Mouse (Mus musculus): Measurements from ENCODE around the gene Spint4. TPM values are rescaled to one million over a fixed set of nuclear protein-coding genes. Genes with fewer than 3 reads are reported as not detected.

The Spint4 gene
- total and polyA plus RNA-seq, 3 experiments = not detected

- Histone ChIP-seq H3K79me2 (ENCODE audit: control insufficient read depth, insufficient read depth, low read length, poor library complexity) (peaks cover 18% of the 10 kb centered on the region), H3K27me3 (ENCODE audit: control insufficient read depth in 1 of 2, insufficient read depth in 2 of 2, low read length in 2 of 2) (no peaks in the 10 kb centered on the region), H3K4me3 (ENCODE audit: control insufficient read depth in 1 of 2, insufficient read depth in 1 of 2, low read depth in 2 of 2, low read length in 2 of 2) (peak overlapping the region; percentile 83 to 89), H3K36me3 (ENCODE audit: control insufficient read depth in 1 of 2, insufficient read depth in 2 of 2, low read length in 2 of 2) (peaks cover 4 to 13% of the 10 kb centered on the region in 2 experiments; a peak in 3 of 4 replicates), H3K27ac (ENCODE audit: control insufficient read depth, low read depth, low read length) (peak overlapping the region; percentile 67), H3K4me1 (ENCODE audit: control insufficient read depth in 1 of 2, insufficient read depth in 2 of 2, low read length in 2 of 2) (peaks cover 7 to 24% of the 10 kb centered on the region in 2 experiments), H3K9ac (ENCODE audit: control insufficient read depth, low read depth, low read length, poor library complexity, severe bottlenecking) (peak overlapping the region; percentile 67), H3K9me3 (replicated peaks; ENCODE audit: insufficient read depth, low read length) (no peaks in the 10 kb centered on the region)
- TF ChIP-seq MYB (IDR thresholded peaks at IDR 0.05; ENCODE audit: low read depth, low read length) = no peak
- peak; percentile 74 for TF ChIP-seq GATA1 (IDR thresholded peaks at IDR 0.05; ENCODE audit: low read depth, low read length)
- peak; percentile 3 to 12; a peak in 1 of 4 replicates for TF ChIP-seq EP300 (IDR thresholded peaks at IDR 0.05; ENCODE audit: low read depth in 1 of 2, low read length in 2 of 2)
- peak; percentile 56 for DNase-seq (ENCODE audit: low read depth, low spot score)
These were observed 46.7 kb downstream of the Spint4 start for GRCm38 (mm10) chr2:164744987-164745386.

GRCm38 (mm10) chr2:164745843-164746479 lies 47.7 kb downstream of the Spint4 start, which contains the start of the genes Wfdc3 and Dnttip1:
Wfdc3 (minus strand) TSS chr2:164745931.
Dnttip1 (plus strand) TSS chr2:164745983.
- DNase-seq (ENCODE audit: low read depth, low spot score) = peak; percentile 93
- Histone ChIP-seq H3K79me2 (ENCODE audit: control insufficient read depth, insufficient read depth, low read length, poor library complexity) (peaks cover 18% of the 10 kb centered on the region), H3K27ac (ENCODE audit: control insufficient read depth, low read depth, low read length) (peak within 1 kb of the TSS; percentile 67), H3K4me1 (ENCODE audit: control insufficient read depth in 1 of 2, insufficient read depth in 2 of 2, low read length in 2 of 2) (peaks cover 7 to 22% of the 10 kb centered on the region in 2 experiments), H3K9me3 (replicated peaks; ENCODE audit: insufficient read depth, low read length) (no peaks in the 10 kb centered on the region), H3K9ac (ENCODE audit: control insufficient read depth, low read depth, low read length, poor library complexity, severe bottlenecking) (peak within 1 kb of the TSS; percentile 90), H3K4me3 (ENCODE audit: control insufficient read depth in 1 of 2, insufficient read depth in 1 of 2, low read depth in 2 of 2, low read length in 2 of 2) (peak within 1 kb of the TSS; percentile 83 to 89), H3K27me3 (ENCODE audit: control insufficient read depth in 1 of 2, insufficient read depth in 2 of 2, low read length in 2 of 2) (no peaks in the 10 kb centered on the region), H3K36me3 (ENCODE audit: control insufficient read depth in 1 of 2, insufficient read depth in 2 of 2, low read length in 2 of 2) (peaks cover 7 to 13% of the 10 kb centered on the region in 2 experiments; a peak in 3 of 4 replicates)
- no peak for TF ChIP-seq MAX (IDR thresholded peaks at IDR 0.05; ENCODE audit: low read length)
- TF ChIP-seq TAL1 (IDR thresholded peaks at IDR 0.05; ENCODE audit: low read length) = no peak
- TF ChIP-seq CTCF (IDR thresholded peaks at IDR 0.05 in 2 of 3, conservative IDR thresholded peaks at IDR 0.05 in 1 of 3; ENCODE audit: control insufficient read depth in 1 of 3, insufficient read depth in 1 of 3, low read depth in 2 of 3, low read length in 3 of 3, poor library complexity in 1 of 3, severe bottlenecking in 1 of 3) = 0 out of 6 replicates have a peak, but pooled peaks of 1 of the 3 experiments have one; percentile 3
- no peak for TF ChIP-seq CHD2 (IDR thresholded peaks at IDR 0.05; ENCODE audit: low read length)
- no peak for TF ChIP-seq UBTF (IDR thresholded peaks at IDR 0.05; ENCODE audit: borderline replicate concordance, insufficient read depth, low read depth, low read length)
- no peak for TF ChIP-seq SMC3 (IDR thresholded peaks at IDR 0.05; ENCODE audit: low read depth, low read length)
- TF ChIP-seq ZKSCAN1 (IDR thresholded peaks at IDR 0.05; ENCODE audit: low read depth, low read length) = no peak
- TF ChIP-seq ELF1 (IDR thresholded peaks at IDR 0.05; ENCODE audit: low read depth, low read length) = peak; percentile 93
- no peak for TF ChIP-seq EP300 (IDR thresholded peaks at IDR 0.05; ENCODE audit: low read depth in 1 of 2, low read length in 2 of 2)
- 0 out of 2 replicates have a peak, but pooled peaks have one; percentile 8 for TF ChIP-seq TBP (IDR thresholded peaks at IDR 0.05; ENCODE audit: low read depth, low read length)
- peak; percentile 89 for TF ChIP-seq HCFC1 (IDR thresholded peaks at IDR 0.05; ENCODE audit: low read depth, low read length)
- no peak for TF ChIP-seq POLR2AphosphoS5 (IDR thresholded peaks at IDR 0.05; ENCODE audit: borderline replicate concordance, low read depth, low read length)
- TF ChIP-seq NRF1 (IDR thresholded peaks at IDR 0.05; ENCODE audit: insufficient read depth, low read depth, low read length, poor library complexity, severe bottlenecking) = peak; percentile 89
- TF ChIP-seq MYB (IDR thresholded peaks at IDR 0.05; ENCODE audit: low read depth, low read length) = 0 out of 2 replicates have a peak, but pooled peaks have one; percentile 35
- TF ChIP-seq POLR2A (IDR thresholded peaks at IDR 0.05; ENCODE audit: control insufficient read depth in 1 of 2, insufficient read depth in 1 of 2, low read depth in 1 of 2, low read length in 2 of 2, poor library complexity in 1 of 2) = peak; percentile 52 to 65; a peak in 3 of 4 replicates
- no peak for TF ChIP-seq GATA1 (IDR thresholded peaks at IDR 0.05; ENCODE audit: low read depth, low read length)
- TF ChIP-seq ZNF384 (IDR thresholded peaks at IDR 0.05; ENCODE audit: low read depth, low read length) = no peak
- 0 out of 2 replicates have a peak, but pooled peaks have one; percentile 16 for TF ChIP-seq ETS1 (IDR thresholded peaks at IDR 0.05; ENCODE audit: low read depth, low read length)
- no peak for TF ChIP-seq RCOR1 (IDR thresholded peaks at IDR 0.05; ENCODE audit: low read depth, low read length)
- TF ChIP-seq BHLHE40 (IDR thresholded peaks at IDR 0.05; ENCODE audit: borderline replicate concordance, low read depth, low read length) = no peak
- TF ChIP-seq SIN3A (IDR thresholded peaks at IDR 0.05; ENCODE audit: low read length) = peak; percentile 97
- TF ChIP-seq MYC (IDR thresholded peaks at IDR 0.05; ENCODE audit: low read depth, low read length) = no peak
- TF ChIP-seq USF1 (IDR thresholded peaks at IDR 0.05; ENCODE audit: low read depth, low read length) = peak; percentile 67
- peak; percentile 62 for TF ChIP-seq NELFE (IDR thresholded peaks at IDR 0.05; ENCODE audit: low read depth, low read length)
- peak; percentile 95 for TF ChIP-seq MXI1 (IDR thresholded peaks at IDR 0.05; ENCODE audit: low read depth, low read length)
- TF ChIP-seq MEF2A (IDR thresholded peaks at IDR 0.05; ENCODE audit: extremely low read depth, insufficient replicate concordance, low read depth, low read length, poor library complexity, severe bottlenecking) = no peak
- no peak for TF ChIP-seq GABPA (IDR thresholded peaks at IDR 0.05; ENCODE audit: low read depth, low read length)

Measured in MEL (cell line).